Mouse (Mus musculus): ENCODE measurements around the gene Lrrc45. TPM values are rescaled to one million over a fixed set of nuclear protein-coding genes. Genes with fewer than 3 reads are reported as not detected.
A peak's percentile ranks its signal among the peaks of the same experiment; 100 is the strongest.
"Not testable (repeated sequence)": the region's sequence is repeated elsewhere in the genome, so short reads cannot be mapped to it uniquely, and the experiment has no call there.

Gene Lrrc45
- total RNA-seq, 2 experiments from 2014 or later = 61.4 to 62.3 TPM

DNA sequence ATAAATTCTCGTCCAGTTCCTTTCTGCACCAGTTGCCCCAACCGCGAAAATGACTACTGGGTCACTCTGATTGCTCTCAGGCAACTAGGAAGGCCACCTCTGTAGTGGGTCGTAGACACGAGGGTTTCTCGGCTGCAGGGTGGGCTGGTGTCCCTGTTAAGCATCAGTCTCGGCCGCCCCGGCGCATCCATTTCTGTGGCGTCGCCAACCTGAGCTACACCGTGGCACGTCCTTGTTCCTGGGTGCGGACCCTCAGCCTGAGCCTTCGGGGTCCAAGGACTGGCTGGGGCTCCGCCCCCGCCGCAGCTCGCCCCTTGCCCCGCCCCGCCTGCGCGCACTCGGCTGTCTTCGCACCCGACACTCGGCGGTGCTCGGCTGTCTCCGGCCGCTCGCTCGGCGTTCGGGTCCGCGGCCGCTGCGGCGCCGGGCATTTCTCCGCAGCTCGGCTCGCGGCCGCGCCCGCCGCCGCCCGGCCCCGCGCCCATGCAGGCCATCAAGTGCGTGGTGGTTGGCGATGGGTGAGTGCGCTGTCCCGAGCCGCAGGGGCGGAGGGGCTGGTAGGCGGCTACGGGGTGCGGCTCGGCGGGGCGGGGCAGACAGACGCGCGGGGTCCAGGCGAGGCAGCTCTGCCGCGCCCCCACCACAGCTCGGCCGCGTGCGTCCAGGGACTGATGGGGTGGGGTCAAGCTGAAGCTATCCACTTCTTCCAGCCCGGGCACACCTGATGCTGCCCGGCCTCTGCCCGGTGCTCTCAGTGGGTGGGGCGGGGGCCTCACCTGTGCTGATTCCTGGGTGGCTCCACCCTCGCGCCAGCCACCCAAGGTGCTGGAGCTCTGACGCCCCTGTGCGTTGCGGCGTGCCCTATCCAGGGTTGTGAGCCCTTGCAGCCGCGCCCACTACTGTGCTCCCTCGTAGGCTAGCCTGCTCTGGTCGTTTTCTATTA, 7.7 kb downstream of the Lrrc45 start, which contains the start of gene Rac3:
Rac3 (plus strand) TSS at position 347 of the 943 bp plus-strand sequence.
- H3K4me3 ChIP-seq = peak within 1 kb of the TSS; percentile 56
- intact Hi-C loops (cut with DNase I) = loop anchor here (10.0 kb wide), 1 partner anchor 323 kb away; no protein-coding TSS in a partner anchor

DNA sequence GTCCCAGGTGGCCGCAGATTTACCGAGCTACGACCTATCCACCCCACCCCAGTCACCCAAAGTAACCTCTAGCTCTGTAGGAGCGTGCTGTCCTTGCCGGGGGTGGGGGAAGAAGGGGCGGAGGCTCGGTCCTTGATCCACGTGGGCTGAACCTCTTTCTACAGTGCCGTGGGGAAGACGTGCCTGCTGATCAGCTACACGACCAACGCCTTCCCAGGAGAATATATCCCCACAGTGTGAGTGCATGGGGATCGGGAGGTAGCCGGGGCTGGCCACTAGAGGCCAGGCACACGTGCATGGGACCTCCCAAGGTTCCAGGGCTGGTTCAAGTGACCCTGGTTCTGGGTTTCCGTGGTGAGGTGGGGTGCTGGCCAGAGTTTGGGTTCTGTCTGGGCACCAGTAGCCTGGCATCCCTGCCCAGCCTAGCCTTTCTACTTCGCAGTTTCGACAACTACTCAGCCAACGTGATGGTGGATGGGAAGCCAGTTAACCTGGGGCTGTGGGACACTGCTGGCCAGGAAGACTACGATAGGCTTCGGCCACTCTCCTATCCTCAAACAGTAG, 8.4 kb downstream of the Lrrc45 start:
- TF ChIP-seq CTCF (IDR thresholded peaks at IDR 0.05) = no peak; the same call in 1 of the 2 replicates
- DNase-seq (ENCODE audit: extremely low spot score in 1 of 2, low spot score in 2 of 2) = no peak
- Histone ChIP-seq H3K4me3 (peak overlapping the region; percentile 56), H3K27ac (no peak overlapping the region)
- intact Hi-C loops (cut with DNase I) = loop anchor here (10.0 kb wide), 1 partner anchor 323 kb away; no protein-coding TSS in a partner anchor

More for the DNA sequence above, 7.7 kb downstream of the Lrrc45 start, which contains the start of gene Rac3:
- peak within 1 kb of the TSS; percentile 61 for H3K27ac ChIP-seq
- no peak for TF ChIP-seq CTCF (IDR thresholded peaks at IDR 0.05)
- DNase-seq (ENCODE audit: extremely low spot score in 1 of 2, low spot score in 2 of 2) = peak; percentile 64 to 73

DNA sequence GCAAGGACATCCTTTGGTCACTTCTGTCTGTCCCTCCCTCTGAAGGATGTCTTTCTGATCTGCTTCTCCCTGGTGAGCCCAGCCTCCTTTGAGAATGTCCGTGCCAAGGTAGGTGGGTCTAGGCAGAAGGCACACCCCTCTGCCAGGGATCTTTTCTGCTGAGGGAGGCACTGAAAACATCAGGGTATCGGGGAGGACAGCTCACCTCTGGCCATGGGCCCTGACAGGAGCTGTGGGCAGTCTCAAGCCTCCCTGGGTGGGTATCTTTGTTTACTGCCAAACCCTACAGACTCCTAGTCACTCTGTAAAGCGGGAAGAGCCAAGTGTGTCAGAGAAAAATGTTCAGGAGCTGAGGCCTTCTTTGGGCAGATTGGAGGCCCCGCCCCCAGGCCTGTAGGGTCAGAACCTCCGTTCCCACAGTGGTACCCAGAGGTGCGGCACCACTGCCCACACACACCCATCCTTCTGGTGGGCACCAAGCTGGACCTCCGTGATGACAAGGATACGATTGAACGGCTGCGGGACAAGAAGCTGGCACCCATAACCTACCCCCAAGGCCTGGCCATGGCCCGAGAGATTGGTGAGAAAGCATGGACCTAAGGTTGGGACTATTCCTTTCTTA, 9.1 kb downstream of the Lrrc45 start:
- H3K4me3 ChIP-seq = no peak overlapping the region
- TF ChIP-seq CTCF (IDR thresholded peaks at IDR 0.05) = no peak
- intact Hi-C loops (cut with DNase I) = loop anchor here (10.0 kb wide), 1 partner anchor 322 kb away; no protein-coding TSS in a partner anchor

DNA sequence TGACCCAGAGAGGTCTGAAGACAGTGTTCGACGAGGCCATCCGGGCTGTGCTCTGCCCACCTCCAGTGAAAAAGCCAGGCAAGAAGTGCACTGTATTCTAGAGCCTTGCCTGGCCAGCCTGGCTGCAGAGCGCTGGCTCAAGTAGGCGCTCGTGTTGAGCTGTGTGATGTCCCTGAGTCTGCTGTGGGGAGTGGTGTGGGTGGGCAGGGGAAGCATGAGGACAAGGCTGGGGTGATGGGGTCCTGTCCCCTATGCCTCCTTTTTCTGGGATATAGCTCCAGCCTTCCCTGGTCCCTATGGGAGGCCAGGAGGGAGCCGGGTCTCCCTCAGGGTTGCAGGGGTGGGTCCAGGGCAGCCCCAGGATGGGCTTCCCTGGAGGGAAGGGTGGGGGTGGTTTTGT, 9.8 kb downstream of the Lrrc45 start:
- DNase-seq (ENCODE audit: extremely low spot score in 1 of 2, low spot score in 2 of 2) = no peak
- no peak for TF ChIP-seq CTCF (IDR thresholded peaks at IDR 0.05)
- intact Hi-C loops (cut with DNase I) = loop anchor here (10.0 kb wide), 1 partner anchor 321 kb away; no protein-coding TSS in a partner anchor

More for the DNA sequence above, 9.1 kb downstream of the Lrrc45 start:
- no peak overlapping the region for H3K27ac ChIP-seq
- peak in 1 of 2 experiments; percentile 9 for DNase-seq (ENCODE audit: extremely low spot score in 1 of 2, low spot score in 2 of 2)

DNA sequence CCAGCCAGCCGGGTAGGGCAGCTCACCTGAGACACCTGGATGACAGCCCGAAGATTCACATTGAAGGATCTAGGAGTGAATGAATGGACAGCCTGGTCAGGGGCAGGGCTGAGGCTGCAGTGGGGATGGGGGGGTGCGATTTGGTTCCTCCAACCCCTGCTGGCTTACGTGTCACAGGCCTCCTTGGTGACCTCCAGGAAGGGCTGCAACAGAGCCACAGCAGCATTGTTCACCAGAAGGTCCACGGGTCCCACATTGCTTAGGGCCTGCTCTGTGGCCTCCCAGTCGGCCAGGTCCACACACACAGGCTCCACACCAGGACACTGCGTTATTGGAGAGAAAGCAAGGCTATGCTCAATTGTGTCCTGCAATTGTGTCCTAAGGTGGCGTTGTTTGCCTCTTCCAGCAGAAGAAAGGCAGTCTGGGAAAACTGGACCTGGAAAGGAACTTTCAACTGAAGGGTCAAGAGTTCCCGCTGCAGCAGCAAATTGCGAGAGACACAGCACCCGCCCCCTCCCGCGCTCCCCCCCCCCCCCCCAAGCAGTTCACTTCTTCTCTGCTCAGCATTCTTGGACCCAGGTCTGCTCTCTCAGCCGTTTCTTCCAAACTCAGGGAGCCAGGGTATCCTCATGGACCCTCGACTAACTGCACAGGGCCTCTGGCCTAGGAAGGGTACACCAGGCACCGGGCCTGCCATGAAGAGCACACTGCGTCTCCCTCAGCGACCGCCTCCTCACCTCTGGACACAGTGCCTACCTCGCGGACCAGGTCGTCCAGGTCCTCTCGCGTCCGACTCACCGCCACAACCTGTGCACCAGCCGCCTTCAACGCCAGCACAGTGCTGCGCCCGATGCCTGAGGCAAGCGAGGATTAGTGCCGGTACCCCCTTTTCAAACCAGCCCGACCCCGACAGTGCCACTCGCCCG, 12.8 kb downstream of the Lrrc45 start:
- intact Hi-C loops (cut with DNase I) = loop anchor here (10.0 kb wide), 1 partner anchor 318 kb away; no protein-coding TSS in a partner anchor
- no peak for TF ChIP-seq CTCF (IDR thresholded peaks at IDR 0.05)
- Histone ChIP-seq H3K4me3 (peak overlapping the region; percentile 32), H3K27ac (0 out of 2 replicates have a peak overlapping the region, but pooled peaks have one; percentile 28)
- DNase-seq (ENCODE audit: extremely low spot score in 1 of 2, low spot score in 2 of 2) = no peak

More for the DNA sequence above, 9.8 kb downstream of the Lrrc45 start:
- Histone ChIP-seq H3K4me3 (no peak overlapping the region), H3K27ac (no peak overlapping the region)

DNA sequence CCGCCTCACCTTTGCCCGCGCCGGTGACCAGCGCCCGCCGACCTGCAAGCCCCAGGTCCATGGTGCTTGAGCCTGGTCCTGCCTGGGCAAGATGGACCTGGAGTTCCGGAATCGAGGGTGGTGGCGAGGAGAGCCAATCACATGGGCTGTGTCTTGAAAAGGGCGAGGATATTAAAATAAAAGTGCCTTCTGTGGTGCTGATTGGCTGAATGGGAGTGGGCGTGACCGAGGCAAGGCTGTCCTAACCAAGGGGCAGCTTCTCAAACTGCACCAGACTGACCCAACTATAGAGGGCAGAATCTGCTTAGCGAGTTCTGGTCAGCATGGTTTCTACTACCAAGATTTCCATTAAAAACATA, 13.4 kb downstream of the Lrrc45 start, which contains the start of gene Dcxr:
Dcxr (minus strand) TSS at position 113 of the 359 bp plus-strand sequence.
- peak in 1 of 2 experiments; percentile 70 for DNase-seq (ENCODE audit: extremely low spot score in 1 of 2, low spot score in 2 of 2)
- Histone ChIP-seq H3K27ac (0 out of 2 replicates have a peak within 1 kb of the TSS, but pooled peaks have one; percentile 28), H3K4me3 (peak within 1 kb of the TSS; percentile 32)
- peak; percentile 45 for TF ChIP-seq CTCF (IDR thresholded peaks at IDR 0.05)
- intact Hi-C loops (cut with DNase I) = loop anchor here (10.0 kb wide), 1 partner anchor 318 kb away; no protein-coding TSS in a partner anchor

DNA sequence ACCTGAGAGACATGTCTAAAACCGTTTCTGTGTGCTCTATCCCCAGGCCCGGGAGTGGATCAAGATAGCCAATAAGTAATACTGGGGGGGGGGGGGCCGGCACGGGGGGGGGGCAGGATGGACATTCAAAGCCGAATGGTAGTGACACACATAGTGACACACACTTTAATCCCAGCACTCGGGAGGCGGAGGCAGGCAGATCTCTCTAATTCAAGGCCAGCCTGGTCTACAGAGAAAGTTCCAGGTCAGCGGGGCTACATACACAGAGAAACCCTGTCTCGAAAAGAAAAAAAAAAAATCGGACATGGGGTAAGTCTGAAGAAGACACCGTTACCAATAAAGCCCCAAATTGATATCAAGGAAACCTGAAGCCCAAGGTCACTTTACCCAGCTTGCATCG, 13.8 kb downstream of the Lrrc45 start:
- intact Hi-C loops (cut with DNase I) = loop anchor here (10.0 kb wide), 1 partner anchor 317 kb away; no protein-coding TSS in a partner anchor
- Histone ChIP-seq H3K4me3 (no peak overlapping the region), H3K27ac (no peak overlapping the region)
- DNase-seq (ENCODE audit: extremely low spot score in 1 of 2, low spot score in 2 of 2) = no peak
- TF ChIP-seq CTCF (IDR thresholded peaks at IDR 0.05) = no peak

DNA sequence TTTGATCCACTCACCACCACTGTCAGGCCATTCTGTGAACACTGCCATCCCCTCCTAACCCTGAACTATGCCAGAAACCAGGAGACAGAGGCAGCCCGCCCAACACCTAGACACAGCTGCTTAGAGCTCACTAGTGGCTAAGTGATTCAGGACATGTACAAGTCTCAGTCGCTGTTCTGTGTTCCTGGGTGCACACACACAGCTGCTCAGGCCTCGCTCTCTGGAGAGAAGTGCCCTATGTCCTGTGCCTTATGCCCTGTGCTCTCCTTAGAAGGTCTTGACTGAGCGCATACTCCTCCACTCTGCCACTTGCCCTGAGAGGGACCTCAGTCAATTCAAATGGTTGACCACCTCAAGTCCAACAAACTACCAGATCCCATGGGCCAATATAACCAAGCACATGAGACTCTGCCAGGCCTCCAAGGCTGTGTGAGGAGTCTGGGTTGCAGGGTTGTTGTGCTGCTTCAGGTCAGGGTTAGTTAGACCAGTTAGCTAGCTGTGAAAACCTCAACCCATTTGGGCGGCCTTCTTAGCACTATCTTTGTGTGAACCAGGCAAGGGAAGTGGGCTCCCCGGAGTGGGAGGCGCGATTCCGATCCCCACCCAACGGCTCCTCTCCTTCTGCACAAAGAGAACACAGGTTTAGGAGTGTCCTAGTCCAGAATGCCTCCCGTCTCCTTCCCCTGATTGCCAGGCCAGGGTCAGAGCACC, 15.0 kb downstream of the Lrrc45 start:
- Histone ChIP-seq H3K4me3 (no peak overlapping the region), H3K27ac (no peak overlapping the region)
- TF ChIP-seq CTCF (IDR thresholded peaks at IDR 0.05) = no peak
- intact Hi-C loops (cut with DNase I) = loop anchor here (10.0 kb wide), 1 partner anchor 316 kb away; no protein-coding TSS in a partner anchor
- DNase-seq (ENCODE audit: extremely low spot score in 1 of 2, low spot score in 2 of 2) = no peak

DNA sequence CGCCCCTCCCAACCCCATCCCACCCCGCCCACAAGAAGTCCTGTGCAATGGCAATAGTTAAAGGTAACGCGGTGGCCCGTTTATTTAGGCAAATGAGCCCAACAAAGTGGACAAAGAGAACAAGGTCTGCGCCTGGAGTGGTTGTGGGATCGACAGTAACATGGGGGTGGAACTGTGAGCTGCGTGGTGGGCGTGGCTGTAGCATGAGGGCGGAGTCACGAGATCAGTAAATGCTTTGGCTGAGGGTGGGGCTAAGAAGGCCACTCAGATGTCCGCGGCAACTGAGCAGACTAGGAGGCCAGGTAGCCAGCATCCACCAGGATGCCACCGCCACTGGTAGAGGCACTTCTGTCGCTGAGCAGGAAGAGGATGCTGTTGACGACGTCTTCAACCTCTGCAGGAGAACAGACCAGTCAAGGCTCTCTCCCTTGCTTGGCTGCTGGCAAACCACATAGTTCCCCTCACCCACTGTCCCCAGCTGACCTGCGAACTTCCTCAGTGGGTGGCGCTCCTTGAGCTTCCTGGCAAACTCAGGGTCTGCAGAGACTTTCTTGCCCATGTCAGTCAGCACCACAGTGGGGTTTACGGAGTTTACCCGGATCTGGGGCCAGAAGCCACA, 15.8 kb downstream of the Lrrc45 start:
- DNase-seq (ENCODE audit: extremely low spot score in 1 of 2, low spot score in 2 of 2); H3K4me3 ChIP-seq; H3K27ac ChIP-seq: not testable (repeated sequence)
- intact Hi-C loops (cut with DNase I) = loop anchor here (10.0 kb wide), 1 partner anchor 315 kb away; no protein-coding TSS in a partner anchor

Data from left cerebral cortex, adult 2 months (tissue).